Mouse (Mus musculus) adrenal gland, postnatal 10 days (tissue): ENCODE measurements around the gene Ndufv1. TPM values are rescaled to one million over a fixed set of nuclear protein-coding genes. Genes with fewer than 3 reads are reported as not detected.
"Not testable (repeated sequence)": the region's sequence is repeated elsewhere in the genome, so short reads cannot be mapped to it uniquely, and the experiment has no call there.

Source experiments
- DNase-seq: peaks from one replicate; pipeline ENCODE4 v3.0.0; 2021; ENCODE audit warnings: mixed read lengths
- long read RNA-seq, 2 experiments: library from polyadenylated mRNA; stranded (forward); transcript quantifications; one replicate each; pipeline ENCODE4 v2.0.0; 2021
- total RNA-seq, 2 experiments: library from RNA; stranded (reverse); gene quantifications; 2 replicates each; pipeline ENCODE4 v1.2.3; 2021

Gene Ndufv1
- 100 to 1,000 TPM; 683 to 759 TPM for total RNA-seq
- long read RNA-seq, experiment 1, transcript Ndufv1-209 (2 exons, 412 nt): minor isoform, 23 of 1,404 reads
- long read RNA-seq, experiment 1, transcript Ndufv1-201 (10 exons, 1,661 nt): major isoform, 1,231 of 1,404 reads
- long read RNA-seq, experiment 1, partial matches to known transcripts: 108 of 1,404 reads
- long read RNA-seq, experiment 1, other reads (novel, unspliced or antisense): 42 of 1,404 reads
- long read RNA-seq, experiment 2, transcript Ndufv1-201 (10 exons, 1,661 nt): major isoform, 801 of 916 reads
- long read RNA-seq, experiment 2, transcript Ndufv1-209 (2 exons, 412 nt): minor isoform, 24 of 916 reads
- long read RNA-seq, experiment 2, partial matches to known transcripts: 40 of 916 reads
- long read RNA-seq, experiment 2, other reads (novel, unspliced or antisense): 51 of 916 reads

DNA sequence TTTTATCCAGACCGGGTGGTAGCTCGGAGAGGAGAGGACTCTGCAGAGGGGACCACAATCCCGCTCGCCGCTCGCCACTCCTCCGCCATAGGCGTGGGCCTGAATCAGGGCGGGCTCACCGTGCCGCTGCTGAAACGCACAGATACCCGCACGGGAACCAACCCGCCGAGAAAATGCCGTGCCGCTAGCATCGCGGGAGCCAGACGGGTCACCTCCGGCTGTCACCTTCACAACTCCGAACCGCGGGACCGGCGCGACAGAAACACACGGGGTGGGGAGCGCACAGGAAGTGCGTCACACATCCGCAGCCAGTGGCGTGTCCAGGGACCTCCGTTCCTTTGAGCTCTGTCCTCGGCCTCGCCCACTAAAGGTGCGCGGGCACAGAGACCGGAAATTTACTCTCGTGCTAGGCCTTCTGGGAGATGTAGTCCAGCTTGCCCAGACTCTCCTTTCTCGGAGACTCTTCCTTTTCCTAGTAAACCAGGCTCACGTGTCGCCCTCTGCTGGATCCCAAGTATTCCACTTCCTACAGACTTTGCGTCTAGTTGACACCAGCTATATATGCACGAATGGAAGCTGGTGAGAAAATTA, at the start of gene Ndufv1:
Gene Ndufv1, minus strand, starts transcription at position 375 of the 591 bp plus-strand sequence.
- peak; percentile 97 for DNase-seq

- DNase-seq: no peak
Observed at GRCm38 (mm10) chr19:4060899-4061465, 48.4 kb upstream of the Ndufv1 start.

DNA sequence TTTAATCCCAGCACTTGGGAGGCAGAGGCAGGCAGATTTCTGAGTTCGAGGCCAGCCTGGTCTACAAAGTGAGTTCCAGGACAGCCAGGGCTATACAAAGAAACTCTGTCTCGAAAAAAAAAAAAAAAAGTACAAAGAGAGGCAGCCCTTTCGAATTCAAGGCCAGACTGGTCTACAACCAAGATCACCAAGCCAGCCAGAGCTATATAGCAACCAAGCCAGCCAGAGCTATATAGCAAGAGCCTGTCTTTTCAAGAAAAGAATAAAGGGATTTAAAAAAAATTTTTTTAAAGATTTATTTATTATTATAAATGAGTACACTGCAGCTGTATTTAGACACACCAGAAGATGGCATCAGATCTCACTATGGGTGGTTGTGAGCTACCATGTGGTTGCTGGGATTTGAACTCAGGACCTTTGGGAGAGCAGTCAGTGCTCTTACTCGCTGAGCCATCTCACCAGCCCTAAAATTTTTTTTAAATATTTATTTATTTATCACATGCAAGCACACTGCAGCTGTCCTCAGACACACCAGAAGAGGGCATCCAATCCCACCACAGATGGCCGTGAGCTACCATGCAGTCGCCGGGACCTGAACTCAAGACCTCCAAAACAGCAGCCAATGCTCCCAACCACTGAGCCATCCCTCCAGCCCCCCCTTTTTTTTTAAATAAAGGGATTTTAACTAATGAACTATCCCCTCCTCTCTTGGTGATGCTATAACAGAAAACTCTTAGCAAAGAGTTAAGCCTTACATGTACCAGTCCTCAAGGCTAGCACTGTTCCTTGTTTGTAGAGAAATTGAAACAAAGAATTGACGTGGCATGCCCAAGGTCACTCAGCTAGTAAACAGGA, 47.7 kb upstream of the Ndufv1 start:
- DNase-seq: not testable (repeated sequence)

- no peak for DNase-seq
Observed at GRCm38 (mm10) chr19:4059069-4059740, 46.6 kb upstream of the Ndufv1 start, which contains the start of gene Gstp3. Gene Gstp3, minus strand, starts transcription at chr19:4059569.

- DNase-seq: peak; percentile 46
Observed at GRCm38 (mm10) chr19:4058581-4058980, 46.0 kb upstream of the Ndufv1 start.

GRCm38 (mm10) chr19:4057962-4058361, 45.4 kb upstream of the Ndufv1 start:
- no peak for DNase-seq

DNA sequence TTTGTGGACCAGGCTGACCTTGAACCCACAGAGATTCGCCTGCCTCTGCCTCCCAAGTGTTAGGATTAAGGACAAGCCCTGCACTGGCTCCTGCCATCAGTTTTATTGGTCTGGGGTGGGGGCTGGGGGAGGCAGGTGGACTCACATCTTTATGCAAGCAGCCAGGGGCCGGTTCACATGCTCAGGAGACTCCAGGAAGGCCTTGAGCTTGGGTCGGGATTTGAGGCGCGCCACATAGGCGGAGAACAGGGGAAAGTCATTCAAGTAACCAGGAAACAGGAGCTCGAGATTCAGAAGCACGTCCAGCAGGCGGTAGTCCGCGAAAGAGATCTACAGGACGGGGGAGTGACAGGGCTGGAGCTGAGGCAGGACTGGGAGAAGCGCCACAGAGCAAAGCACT, 44.8 kb upstream of the Ndufv1 start:
- no peak for DNase-seq

DNA sequence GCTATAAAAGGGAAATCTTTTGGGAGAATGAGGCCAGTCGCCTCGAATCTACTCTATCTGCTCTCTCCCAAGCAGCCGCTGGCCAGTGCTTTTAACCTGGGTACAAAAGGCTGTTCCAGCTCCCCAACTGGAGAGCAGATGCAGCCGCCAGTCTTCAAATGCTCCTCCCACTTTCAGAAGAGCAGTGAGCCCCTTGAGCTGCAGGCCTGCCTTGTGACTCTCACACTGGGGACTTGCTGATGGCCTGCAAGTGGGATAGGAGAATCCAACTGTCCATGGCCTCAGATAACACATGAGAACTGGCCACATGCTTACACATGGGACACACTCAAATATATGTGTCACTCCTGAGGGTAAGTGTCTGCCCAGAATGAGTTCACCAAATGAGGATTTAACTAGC, 44.1 kb upstream of the Ndufv1 start:
- DNase-seq: no peak

GRCm38 (mm10) chr19:4055947-4056693, 43.5 kb upstream of the Ndufv1 start:
- no peak for DNase-seq

GRCm38 (mm10) chr19:4055216-4055946, 42.8 kb upstream of the Ndufv1 start:
- DNase-seq: no peak

- no peak for DNase-seq
Observed at GRCm38 (mm10) chr19:4054613-4055012, 42.0 kb upstream of the Ndufv1 start.

GRCm38 (mm10) chr19:4052516-4053030, 40.0 kb upstream of the Ndufv1 start:
- no peak for DNase-seq

DNA sequence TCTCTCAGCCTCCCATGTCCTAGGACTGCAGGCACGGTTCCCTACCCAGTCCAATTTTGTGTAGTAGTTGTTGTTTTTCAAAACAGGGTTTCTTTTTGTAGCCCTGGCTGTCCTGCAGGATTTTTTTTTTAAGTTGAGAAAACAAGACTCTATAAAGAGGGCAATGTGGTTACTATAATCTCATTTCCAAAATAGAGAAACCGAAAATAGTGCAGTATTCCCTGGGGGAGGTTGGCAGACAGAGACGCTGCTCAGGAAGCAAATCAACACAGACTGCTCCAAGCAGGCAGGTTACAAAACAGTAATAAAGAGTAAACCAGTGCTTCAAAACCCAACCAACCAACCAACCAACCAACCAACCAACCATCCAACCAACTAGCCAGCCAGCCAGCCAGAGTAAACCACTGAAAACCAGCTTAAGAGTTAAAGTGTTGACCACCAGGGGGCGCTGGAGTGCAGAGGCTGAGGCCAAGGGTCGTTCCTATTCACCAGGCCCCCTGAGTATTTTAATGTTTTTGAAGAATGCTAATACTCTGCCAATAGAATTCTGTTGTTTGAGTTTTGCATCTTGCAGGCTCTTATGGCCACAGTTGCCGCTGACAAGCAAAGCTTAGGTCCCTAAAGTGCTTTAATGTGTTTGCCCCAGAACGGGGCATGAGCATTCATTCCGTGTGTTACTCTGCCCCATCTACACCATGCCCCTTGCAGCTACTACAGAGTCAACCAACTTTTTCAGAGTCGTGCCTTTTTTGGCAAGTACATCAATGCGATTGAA, 39.3 kb upstream of the Ndufv1 start:
- DNase-seq: peak; percentile 84

- no peak for DNase-seq
Observed at GRCm38 (mm10) chr19:4051016-4051415, 38.4 kb upstream of the Ndufv1 start.

DNA sequence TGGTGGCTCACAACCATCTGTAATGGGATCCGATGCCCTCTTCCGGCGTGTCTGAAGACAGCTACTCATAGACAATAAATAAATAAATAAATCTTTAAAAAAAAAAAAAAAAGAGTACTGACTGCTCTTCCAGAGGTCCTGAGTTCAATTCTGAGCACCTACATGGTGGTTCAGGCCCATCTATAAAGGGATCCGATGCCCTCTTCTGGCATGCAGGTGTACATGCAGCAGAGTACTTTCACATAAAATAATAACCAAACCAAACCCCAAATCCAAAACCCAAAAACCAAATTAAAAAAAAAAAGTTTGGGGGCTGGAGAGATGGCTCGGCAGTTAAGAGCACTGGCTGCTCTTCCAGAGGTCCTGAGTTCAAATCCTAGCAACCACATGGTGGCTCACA, 36.5 kb upstream of the Ndufv1 start:
- DNase-seq: not testable (repeated sequence)

DNA sequence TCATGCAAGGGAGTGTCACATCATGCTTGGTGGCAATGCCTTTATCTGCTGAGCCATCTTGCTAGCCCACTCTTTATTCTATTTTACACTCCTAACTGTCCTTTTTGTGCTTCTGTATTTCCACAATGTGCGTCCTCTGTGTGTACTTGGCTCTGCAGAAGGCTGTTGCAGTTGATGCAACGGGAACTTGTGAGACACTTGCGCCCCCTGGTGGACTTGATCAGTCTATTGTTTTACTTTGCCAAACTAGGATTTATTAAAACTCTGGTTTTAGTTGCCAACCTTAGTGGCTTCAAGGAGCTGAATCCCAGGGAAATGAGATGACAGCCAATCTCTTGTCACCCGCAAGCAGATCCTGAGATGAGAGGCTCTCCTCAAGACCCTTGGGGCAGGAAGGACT, 35.3 kb upstream of the Ndufv1 start:
- DNase-seq: peak; percentile 91

- DNase-seq: no peak
Observed at GRCm38 (mm10) chr19:4046866-4047254, 34.3 kb upstream of the Ndufv1 start.

- DNase-seq: peak; percentile 79
Observed at GRCm38 (mm10) chr19:4045966-4046865, 33.6 kb upstream of the Ndufv1 start, which contains the start of gene Gstp2. Gene Gstp2, minus strand, starts transcription at chr19:4046023.
